Mouse (Mus musculus) MEL (cell line): ENCODE data around the gene Rbm24. TPM values are rescaled to one million over a fixed set of nuclear protein-coding genes. Genes with fewer than 3 reads are reported as not detected.

Experiments used
- DNase-seq: peaks from one replicate; pipeline ENCODE4 v3.0.0; 2011; ENCODE audit warnings: low read depth, low spot score
- H3K27ac ChIP-seq: 2 replicates; pipeline ENCODE4 v1.5.1; 2012; ENCODE audit warnings: low read depth, mild to moderate bottlenecking, control low read depth, low read length, moderate library complexity; ENCODE audit not compliant: control insufficient read depth
- H3K27me3 ChIP-seq, 2 experiments: fragments of 150-350 bp in 1 of 2; sonication (generic) in 1 of 2; 2 replicates each; pipeline ENCODE4 v1.6.1; 2012; ENCODE audit warnings: low read length in 2 of 2, mild to moderate bottlenecking in 2 of 2, improper control_type of control experiment in 1 of 2, moderate library complexity in 1 of 2; ENCODE audit not compliant: insufficient read depth in 2 of 2, control insufficient read depth in 1 of 2
- H3K36me3 ChIP-seq, 2 experiments: 2 replicates each; pipeline ENCODE4 v1.6.1; 2012 to 2014; ENCODE audit warnings: low read length in 2 of 2, improper control_type of control experiment in 1 of 2, inconsistent platforms in 1 of 2, mild to moderate bottlenecking in 1 of 2; ENCODE audit not compliant: insufficient read depth in 2 of 2, control insufficient read depth in 1 of 2
- H3K4me1 ChIP-seq, 2 experiments: fragments of 150-350 bp in 1 of 2; sonication (generic) in 1 of 2; 2 replicates each; pipeline ENCODE4 v1.6.1; 2012; ENCODE audit warnings: low read length in 2 of 2, improper control_type of control experiment in 1 of 2, mild to moderate bottlenecking in 1 of 2; ENCODE audit not compliant: insufficient read depth in 2 of 2, control insufficient read depth in 1 of 2
- H3K4me3 ChIP-seq, 2 experiments: fragments of 150-350 bp in 1 of 2; sonication (generic) in 1 of 2; 2 replicates each; pipeline ENCODE4 v1.5.1; 2012; ENCODE audit warnings: low read depth in 2 of 2, low read length in 2 of 2, mild to moderate bottlenecking in 2 of 2, moderate library complexity in 2 of 2, control low read depth in 1 of 2, improper control_type of control experiment in 1 of 2; ENCODE audit not compliant: control insufficient read depth in 1 of 2, insufficient read depth in 1 of 2
- H3K79me2 ChIP-seq: 2 replicates; pipeline ENCODE4 v1.6.1; 2012; ENCODE audit warnings: mild to moderate bottlenecking, low read length, moderate library complexity; ENCODE audit not compliant: control insufficient read depth, poor library complexity, insufficient read depth
- H3K9ac ChIP-seq: 2 replicates; pipeline ENCODE4 v1.6.1; 2012; ENCODE audit warnings: low read depth, mild to moderate bottlenecking, control low read depth, low read length, moderate library complexity; ENCODE audit not compliant: control insufficient read depth, poor library complexity, severe bottlenecking
- H3K9me3 ChIP-seq: fragments of 150-350 bp; sonication (generic); replicated peaks from 2 replicates; pipeline ENCODE4 v1.6.1; 2012; ENCODE audit warnings: mild to moderate bottlenecking, low read length, improper control_type of control experiment, moderate library complexity; ENCODE audit not compliant: insufficient read depth
- BHLHE40 ChIP-seq: IDR thresholded peaks from 2 replicates; pipeline ENCODE4 v1.6.1; 2012; ENCODE audit warnings: low read depth, mild to moderate bottlenecking, inconsistent platforms, low read length, improper control_type of control experiment, borderline replicate concordance
- ELF1 ChIP-seq: IDR thresholded peaks from 2 replicates; pipeline ENCODE4 v1.6.1; 2014; ENCODE audit warnings: low read depth, mild to moderate bottlenecking, inconsistent platforms, low read length, improper control_type of control experiment, moderate library complexity
- GATA1 ChIP-seq: IDR thresholded peaks from 2 replicates; pipeline ENCODE4 v1.6.1; 2011; ENCODE audit warnings: low read depth, low read length, improper control_type of control experiment
- HCFC1 ChIP-seq: IDR thresholded peaks from 2 replicates; pipeline ENCODE4 v1.6.1; 2012; ENCODE audit warnings: low read depth, mild to moderate bottlenecking, inconsistent platforms, low read length, improper control_type of control experiment, moderate library complexity
- JUND ChIP-seq: IDR thresholded peaks from 2 replicates; pipeline ENCODE4 v1.6.1; 2011; ENCODE audit warnings: low read depth, mild to moderate bottlenecking, improper control_type of control experiment, low read length
- KAT2A ChIP-seq: conservative IDR thresholded peaks from 2 replicates; pipeline ENCODE4 v1.6.1; 2012; ENCODE audit warnings: low read depth, low read length, improper control_type of control experiment, inconsistent platforms
- MAFK ChIP-seq: IDR thresholded peaks from 2 replicates; pipeline ENCODE4 v1.6.1; 2011; ENCODE audit warnings: low read depth, mild to moderate bottlenecking, low read length, improper control_type of control experiment, borderline replicate concordance
- MAX ChIP-seq: IDR thresholded peaks from 2 replicates; pipeline ENCODE4 v1.6.1; 2011; ENCODE audit warnings: low read length, improper control_type of control experiment
- MEF2A ChIP-seq: IDR thresholded peaks from 2 replicates; pipeline ENCODE4 v1.6.1; 2014; ENCODE audit warnings: low read depth, mild to moderate bottlenecking, inconsistent platforms, low read length, improper control_type of control experiment; ENCODE audit not compliant: poor library complexity, insufficient replicate concordance, severe bottlenecking; ENCODE audit errors: extremely low read depth
- MXI1 ChIP-seq: IDR thresholded peaks from 2 replicates; pipeline ENCODE4 v1.6.1; 2011; ENCODE audit warnings: mild to moderate bottlenecking, low read depth, low read length, improper control_type of control experiment
- MYB ChIP-seq: IDR thresholded peaks from 2 replicates; pipeline ENCODE4 v1.6.1; 2011; ENCODE audit warnings: mild to moderate bottlenecking, low read depth, low read length, improper control_type of control experiment
- MYC ChIP-seq: IDR thresholded peaks from 2 replicates; pipeline ENCODE4 v1.6.1; 2011; ENCODE audit warnings: low read depth, mild to moderate bottlenecking, low read length, improper control_type of control experiment, moderate library complexity
- NELFE ChIP-seq: IDR thresholded peaks from 2 replicates; pipeline ENCODE4 v1.6.1; 2011; ENCODE audit warnings: low read depth, low read length, improper control_type of control experiment
- POLR2A ChIP-seq, 2 experiments: IDR thresholded peaks; 2 replicates each; pipeline ENCODE4 v1.6.1; 2011 to 2012; ENCODE audit warnings: low read length in 2 of 2, mild to moderate bottlenecking in 2 of 2, control low read depth in 1 of 2, improper control_type of control experiment in 1 of 2, low read depth in 1 of 2, moderate library complexity in 1 of 2; ENCODE audit not compliant: control insufficient read depth in 1 of 2, insufficient read depth in 1 of 2, poor library complexity in 1 of 2
- POLR2AphosphoS5 ChIP-seq: IDR thresholded peaks from 2 replicates; pipeline ENCODE4 v1.6.1; 2012; ENCODE audit warnings: low read depth, borderline replicate concordance, mild to moderate bottlenecking, inconsistent platforms, low read length, moderate library complexity, mixed read lengths
- RAD21 ChIP-seq: IDR thresholded peaks from 2 replicates; pipeline ENCODE4 v1.6.1; 2011; ENCODE audit warnings: mild to moderate bottlenecking, low read depth, low read length, improper control_type of control experiment
- SIN3A ChIP-seq: IDR thresholded peaks from 2 replicates; pipeline ENCODE4 v1.6.1; 2012; ENCODE audit warnings: low read length, improper control_type of control experiment, inconsistent platforms
- TAL1 ChIP-seq: IDR thresholded peaks from 2 replicates; pipeline ENCODE4 v1.6.1; 2012; ENCODE audit warnings: mild to moderate bottlenecking, inconsistent platforms, low read length, moderate library complexity, mixed read lengths
- UBTF ChIP-seq: IDR thresholded peaks from 2 replicates; pipeline ENCODE4 v1.6.1; 2012; ENCODE audit warnings: low read depth, mild to moderate bottlenecking, inconsistent platforms, low read length, improper control_type of control experiment, moderate library complexity, borderline replicate concordance; ENCODE audit not compliant: insufficient read depth
- ZC3H11A ChIP-seq: IDR thresholded peaks from 2 replicates; pipeline ENCODE4 v1.6.1; 2012; ENCODE audit warnings: low read depth, mild to moderate bottlenecking, inconsistent platforms, low read length, improper control_type of control experiment
- ZKSCAN1 ChIP-seq: IDR thresholded peaks from 2 replicates; pipeline ENCODE4 v1.6.1; 2012; ENCODE audit warnings: low read depth, mild to moderate bottlenecking, inconsistent platforms, low read length, improper control_type of control experiment, moderate library complexity
- polyA plus RNA-seq, 2 experiments: library from polyadenylated mRNA; stranded (reverse) in 1 of 2; unstranded in 1 of 2; fragments of >175 nt in 1 of 2; fragments of >200 nt in 1 of 2; gene quantifications; 2 replicates each; pipeline versions ENCODE4 v1.2.1 to v1.2.4; 2012; ENCODE audit warnings: low replicate concordance in 2 of 2, low read depth in 1 of 2; ENCODE audit not compliant: insufficient read length in 2 of 2, insufficient read depth in 1 of 2, missing spikeins in 1 of 2
- total RNA-seq: library from RNA; depleted of rRNA; stranded (reverse); fragments of 300-350 nt; gene quantifications from 2 replicates; pipeline ENCODE4 v1.2.3, GENCODE M21; 2012

The Rbm24 gene
- total and polyA plus RNA-seq, 3 experiments, result not detected

DNA sequence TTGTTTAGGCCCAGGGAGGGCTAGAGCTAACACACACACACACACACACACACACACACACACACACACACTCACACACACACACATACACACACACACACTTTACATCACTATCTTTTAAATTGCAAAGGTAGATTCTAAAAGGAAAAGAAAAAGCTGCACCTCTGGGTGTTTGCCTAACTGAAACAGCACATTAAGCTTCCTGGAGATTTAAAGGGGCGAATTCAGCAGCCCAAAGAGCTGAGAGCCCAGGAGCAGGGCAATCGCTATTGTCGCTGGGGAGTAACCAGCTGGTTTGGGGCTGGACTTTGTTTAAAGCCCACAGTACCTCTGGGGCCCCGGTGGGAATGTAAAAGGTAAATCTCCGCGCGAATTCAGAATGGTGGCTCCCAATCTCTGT lies 1.4 kb downstream of the Rbm24 start:
- no peaks in the 10 kb centered on the region for H3K79me2 ChIP-seq
- no peaks in the 10 kb centered on the region; a peak in 1 of 4 replicates for H3K36me3 ChIP-seq
- H3K4me3 ChIP-seq, result no peak overlapping the region
- no peaks in the 10 kb centered on the region for H3K9me3 ChIP-seq
- no peaks in the 10 kb centered on the region for H3K4me1 ChIP-seq
- no peak overlapping the region for H3K9ac ChIP-seq
- H3K27ac ChIP-seq, result no peak overlapping the region
- TF ChIP-seq ZKSCAN1, result no peak
- no peak for TF ChIP-seq POLR2AphosphoS5
- TF ChIP-seq NELFE, result no peak
- TF ChIP-seq MAFK, result no peak
- no peak for TF ChIP-seq BHLHE40
- TF ChIP-seq MEF2A, result no peak
- TF ChIP-seq RAD21, result no peak
- TF ChIP-seq TAL1, result no peak
- no peak for TF ChIP-seq GATA1
- no peak for TF ChIP-seq POLR2A (IDR thresholded peaks at IDR 0.05; ENCODE audit: control insufficient read depth in 1 of 2, insufficient read depth in 1 of 2, low read depth in 1 of 2, low read length in 2 of 2, poor library complexity in 1 of 2)
- TF ChIP-seq ELF1, result no peak
- no peak for TF ChIP-seq MYC
- no peak for TF ChIP-seq HCFC1
- no peak for DNase-seq
- H3K27me3 ChIP-seq, result no peaks in the 10 kb centered on the region

GRCm38 (mm10) chr13:46420095-46420494 lies 1.9 kb downstream of the Rbm24 start:
- Histone ChIP-seq H3K4me1 (no peaks in the 10 kb centered on the region), H3K36me3 (no peaks in the 10 kb centered on the region), H3K4me3 (no peak overlapping the region), H3K27me3 (no peaks in the 10 kb centered on the region), H3K9me3 (no peaks in the 10 kb centered on the region), H3K9ac (no peak overlapping the region), H3K79me2 (no peaks in the 10 kb centered on the region), H3K27ac (no peak overlapping the region)
- DNase-seq, result no peak
- TF ChIP-seq MAFK (no peak), ELF1 (no peak), POLR2A (IDR thresholded peaks at IDR 0.05; ENCODE audit: control insufficient read depth in 1 of 2, insufficient read depth in 1 of 2, low read depth in 1 of 2, low read length in 2 of 2, poor library complexity in 1 of 2) (no peak), KAT2A (no peak), ZC3H11A (no peak), JUND (no peak), MAX (no peak), UBTF (no peak), MYB (no peak), SIN3A (no peak), MXI1 (no peak), BHLHE40 (no peak), HCFC1 (no peak), ZKSCAN1 (no peak)
